In the genomic region with DNA sequence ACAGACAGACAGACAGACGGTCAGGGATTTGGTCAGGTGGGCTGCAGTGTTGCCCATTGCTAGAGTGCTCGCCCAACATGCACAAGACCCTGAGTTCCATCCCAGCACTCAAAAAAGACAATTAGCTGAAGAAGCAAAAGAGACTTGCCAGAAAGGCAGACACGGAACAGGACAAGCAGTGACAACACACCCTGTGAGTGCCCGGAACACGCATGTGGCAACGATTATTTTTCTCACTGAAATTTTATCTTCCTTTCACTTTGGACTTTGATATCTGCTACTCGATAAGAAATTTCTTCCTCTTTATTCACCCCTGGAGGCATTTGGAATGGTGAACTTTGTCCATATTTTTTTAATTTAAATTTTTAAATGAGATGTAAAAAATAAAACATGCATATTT, we compare ENCODE assay signal across 16 mouse cellular contexts.
"Had no signal": no experiment of that assay in that cellular context is flagged by ENCODE, and none has a peak within 500 bp of the region (broad histone marks: within the 10 kb centered on the region; RNA-seq: fewer than 3 reads in every experiment).

No protein-coding gene starts in this region.

- H3K27me3 ChIP-seq: neural tube, embryonic 13.5 days; neural tube, embryonic 15.5 days; stomach, embryonic 15.5 days had no signal

- H3K4me3 ChIP-seq: neural tube, embryonic 13.5 days; neural tube, embryonic 15.5 days; stomach, embryonic 15.5 days had no signal

- H3K36me3 ChIP-seq: neural tube, embryonic 13.5 days; neural tube, embryonic 15.5 days; stomach, embryonic 15.5 days had no signal

- H3K4me1 ChIP-seq: neural tube, embryonic 13.5 days; neural tube, embryonic 15.5 days; stomach, embryonic 15.5 days had no signal

- H3K9ac ChIP-seq: neural tube, embryonic 13.5 days; neural tube, embryonic 15.5 days; stomach, embryonic 15.5 days had no signal

- H3K4me2 ChIP-seq: neural tube, embryonic 13.5 days; neural tube, embryonic 15.5 days; stomach, embryonic 15.5 days had no signal

- H3K9me3 ChIP-seq: neural tube, embryonic 13.5 days; neural tube, embryonic 15.5 days; stomach, embryonic 15.5 days had no signal

- H3K27ac ChIP-seq: neural tube, embryonic 13.5 days; neural tube, embryonic 15.5 days; stomach, embryonic 15.5 days; stomach, postnatal 0 days had no signal

- DNase-seq: retina, postnatal 1 day; right cerebral cortex, adult 18-20 months; right cerebral cortex, postnatal 14 days; right cerebral cortex, postnatal 25 days; right cerebral cortex, postnatal 4 days; spleen, adult 18-20 months; thymus, adult 18-20 months; thymus, adult 2 months; thymus, postnatal 14 days; thymus, postnatal 25 days; thymus, postnatal 36 days; thymus, postnatal 4 days had no signal
